Mouse (Mus musculus): ENCODE data around the gene Gas7.

- TF ChIP-seq CTCF (IDR thresholded peaks at IDR 0.05; ENCODE audit: extremely low read depth, insufficient read depth, low read length) = no peak
- peak; percentile 82 for TF ChIP-seq POLR2A (IDR thresholded peaks at IDR 0.05; ENCODE audit: extremely low read depth, insufficient read depth, low read length)
Measured at GRCm38 (mm10) chr11:67596233-67596632, 141.0 kb downstream of the Gas7 start.
